Mouse (Mus musculus) cerebellum, adult (tissue): Measurements from ENCODE around the gene Larp1.

Experiments used
- ATAC-seq: cut with Nextera tagmentation; 2 replicates; pipeline ENCODE4 v1.9.2; 2017; ENCODE audit warnings: mild to moderate bottlenecking, moderate library complexity, mixed read lengths; ENCODE audit not compliant: insufficient number of reproducible peaks, low FRiP score, low TSS enrichment

The Larp1 gene

GRCm38 (mm10) chr11:57998168-57998567, 10.7 kb upstream of the Larp1 start:
- ATAC-seq = no peak

- no peak for ATAC-seq
Observed at GRCm38 (mm10) chr11:57998872-57999271, 10.0 kb upstream of the Larp1 start.

GRCm38 (mm10) chr11:58003126-58003525, 5.7 kb upstream of the Larp1 start:
- no peak for ATAC-seq

- ATAC-seq = no peak
Observed at GRCm38 (mm10) chr11:58003734-58004133, 5.1 kb upstream of the Larp1 start.

GRCm38 (mm10) chr11:58005110-58005509, 3.8 kb upstream of the Larp1 start:
- no peak for ATAC-seq

GRCm38 (mm10) chr11:58008013-58008412, 851 bp upstream of the Larp1 start:
- ATAC-seq = no peak

- peak; percentile 80 for ATAC-seq
Observed at GRCm38 (mm10) chr11:58008437-58009050, 320 bp upstream of the Larp1 start.

- ATAC-seq = peak; percentile 40
Observed at GRCm38 (mm10) chr11:58009516-58010141, 765 bp downstream of the Larp1 start.

- no peak for ATAC-seq
Observed at GRCm38 (mm10) chr11:58010226-58010781, 1.4 kb downstream of the Larp1 start.

GRCm38 (mm10) chr11:58010930-58011329, 2.1 kb downstream of the Larp1 start:
- no peak for ATAC-seq

- no peak for ATAC-seq
Observed at GRCm38 (mm10) chr11:58011813-58012212, 2.9 kb downstream of the Larp1 start.

GRCm38 (mm10) chr11:58012674-58013073, 3.8 kb downstream of the Larp1 start:
- no peak for ATAC-seq

GRCm38 (mm10) chr11:58013100-58013499, 4.2 kb downstream of the Larp1 start:
- no peak for ATAC-seq

- no peak for ATAC-seq
Observed at GRCm38 (mm10) chr11:58014604-58015003, 5.7 kb downstream of the Larp1 start.

GRCm38 (mm10) chr11:58015339-58015738, 6.5 kb downstream of the Larp1 start:
- no peak for ATAC-seq

GRCm38 (mm10) chr11:58016371-58016770, 7.5 kb downstream of the Larp1 start:
- no peak for ATAC-seq

- no peak for ATAC-seq
Observed at GRCm38 (mm10) chr11:58017422-58017821, 8.6 kb downstream of the Larp1 start.

- no peak for ATAC-seq
Observed at GRCm38 (mm10) chr11:58018287-58018686, 9.4 kb downstream of the Larp1 start.

- ATAC-seq = no peak
Observed at GRCm38 (mm10) chr11:58018701-58019100, 9.8 kb downstream of the Larp1 start.

GRCm38 (mm10) chr11:58021095-58021494, 12.2 kb downstream of the Larp1 start:
- ATAC-seq = no peak

GRCm38 (mm10) chr11:58021618-58022017, 12.8 kb downstream of the Larp1 start:
- no peak for ATAC-seq

- no peak for ATAC-seq
Observed at GRCm38 (mm10) chr11:58024271-58024670, 15.4 kb downstream of the Larp1 start.
